ENCODE assay signal across 27 mouse cellular contexts in the genomic region with DNA sequence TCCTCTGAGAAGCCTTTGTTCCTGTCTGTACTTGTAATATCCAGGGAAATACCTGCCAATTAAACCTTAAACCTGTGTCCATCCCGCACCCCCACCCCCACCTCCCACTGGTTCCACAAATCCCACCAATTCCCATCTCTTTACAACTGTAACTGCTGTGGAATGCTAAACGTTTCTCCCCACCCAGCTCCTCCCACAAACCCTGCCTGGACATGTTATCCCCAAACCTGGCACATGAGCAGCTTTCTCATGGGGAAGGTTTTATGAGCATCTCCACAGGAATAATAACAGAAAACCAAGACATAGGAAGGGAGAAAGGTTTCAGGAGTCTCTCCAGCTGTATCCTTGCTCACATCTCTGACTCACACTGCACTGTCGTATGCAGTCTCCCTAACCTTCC.
DNase-seq lines count a peak whose midpoint lies in the region; ATAC-seq and TF ChIP-seq lines count a peak whose summit lies in the region.
"Had no signal": no experiment of that assay in that cellular context is flagged by ENCODE, and none has a peak within 500 bp of the region (broad histone marks: within the 10 kb centered on the region; RNA-seq: fewer than 3 reads in every experiment).

No protein-coding gene starts in this region.

- no peak for TF ChIP-seq CTCF in gastrocnemius, adult 2 months (IDR thresholded peaks at IDR 0.05)

- ATAC-seq in CD4-positive, CD25-positive, alpha-beta regulatory T cell, adult 4 months, result no peak
- ATAC-seq: activated CD4-positive, CD25-positive, alpha-beta regulatory T cell, adult 4 months; forebrain, embryonic 13.5 days; midbrain, embryonic 16.5 days had no signal

- intact Hi-C loops in gastrocnemius, adult 2 months (cut with DNase I), result loop anchor here (2.0 to 5.0 kb wide), 4 partner anchors 42 to 841 kb away; no protein-coding TSS in a partner anchor

- no peak for DNase-seq in gastrocnemius, adult 2 months
- no peak for DNase-seq in gastrocnemius, adult 8-10 months (ENCODE audit: low spot score in 2 of 2)
- DNase-seq in urinary bladder, postnatal 14 days (ENCODE audit: low spot score), result peak; percentile 38
- no peak for DNase-seq in urinary bladder, postnatal 36 days (ENCODE audit: low spot score in 2 of 2)
- peak; percentile 41 for DNase-seq in ZHBTc4 (ENCODE audit: low read depth, low spot score)
- DNase-seq in embryo, embryonic 10 days (ENCODE audit: low spot score), result no peak
- no peak for DNase-seq in gastrocnemius, postnatal 25 days
- DNase-seq: adrenal gland, adult 8-10 months; cerebellum, adult 9-10 months; cerebellum, postnatal 36 days; embryo, embryonic 11 days; heart, adult 2 months; heart, postnatal 4 days; lung, embryonic 14.5 days; thymus, adult 18-20 months; thymus, postnatal 36 days had no signal

- peak overlapping the region; percentile 48 for H3K4me3 ChIP-seq in gastrocnemius, adult 2 months
- H3K4me3 ChIP-seq: embryonic facial prominence, embryonic 15.5 days; forebrain, embryonic 13.5 days; heart, adult 2 months; heart, embryonic 12.5 days; layer of hippocampus, adult 2 months; limb, embryonic 15.5 days; liver, embryonic 15.5 days had no signal

- peak overlapping the region; percentile 95 for H3K27ac ChIP-seq in gastrocnemius, adult 2 months
- H3K27ac ChIP-seq: embryonic facial prominence, embryonic 15.5 days; forebrain, embryonic 13.5 days; heart, adult 2 months; hindbrain, embryonic 14.5 days; layer of hippocampus, adult 2 months; limb, embryonic 15.5 days; liver, embryonic 15.5 days; stomach, postnatal 0 days had no signal

Comparison
In these comparisons a context has a peak if more than half of its experiments do, and no peak if none do; other contexts are left out.
1. DNase-seq: peak in urinary bladder, postnatal 14 days (single experiment) and ZHBTc4 (single experiment); none in gastrocnemius, adult 2 months (single experiment), gastrocnemius, adult 8-10 months (0 of 2), urinary bladder, postnatal 36 days (0 of 2), embryo, embryonic 10 days (single experiment) and gastrocnemius, postnatal 25 days (single experiment).